Mouse (Mus musculus): ENCODE measurements around the gene Fscn2.
A peak's percentile ranks its signal among the peaks of the same experiment; 100 is the strongest.
"Not testable (repeated sequence)": the region's sequence is repeated elsewhere in the genome, so short reads cannot be mapped to it uniquely, and the experiment has no call there.

The Fscn2 gene

GRCm38 (mm10) chr11:120346383-120347034 is 14.8 kb upstream of the Fscn2 start:
- not testable (repeated sequence) for DNase-seq (ENCODE audit: low read depth)

GRCm38 (mm10) chr11:120347301-120347700 is 14.0 kb upstream of the Fscn2 start:
- peak; percentile 66 for DNase-seq (ENCODE audit: low read depth)

DNA sequence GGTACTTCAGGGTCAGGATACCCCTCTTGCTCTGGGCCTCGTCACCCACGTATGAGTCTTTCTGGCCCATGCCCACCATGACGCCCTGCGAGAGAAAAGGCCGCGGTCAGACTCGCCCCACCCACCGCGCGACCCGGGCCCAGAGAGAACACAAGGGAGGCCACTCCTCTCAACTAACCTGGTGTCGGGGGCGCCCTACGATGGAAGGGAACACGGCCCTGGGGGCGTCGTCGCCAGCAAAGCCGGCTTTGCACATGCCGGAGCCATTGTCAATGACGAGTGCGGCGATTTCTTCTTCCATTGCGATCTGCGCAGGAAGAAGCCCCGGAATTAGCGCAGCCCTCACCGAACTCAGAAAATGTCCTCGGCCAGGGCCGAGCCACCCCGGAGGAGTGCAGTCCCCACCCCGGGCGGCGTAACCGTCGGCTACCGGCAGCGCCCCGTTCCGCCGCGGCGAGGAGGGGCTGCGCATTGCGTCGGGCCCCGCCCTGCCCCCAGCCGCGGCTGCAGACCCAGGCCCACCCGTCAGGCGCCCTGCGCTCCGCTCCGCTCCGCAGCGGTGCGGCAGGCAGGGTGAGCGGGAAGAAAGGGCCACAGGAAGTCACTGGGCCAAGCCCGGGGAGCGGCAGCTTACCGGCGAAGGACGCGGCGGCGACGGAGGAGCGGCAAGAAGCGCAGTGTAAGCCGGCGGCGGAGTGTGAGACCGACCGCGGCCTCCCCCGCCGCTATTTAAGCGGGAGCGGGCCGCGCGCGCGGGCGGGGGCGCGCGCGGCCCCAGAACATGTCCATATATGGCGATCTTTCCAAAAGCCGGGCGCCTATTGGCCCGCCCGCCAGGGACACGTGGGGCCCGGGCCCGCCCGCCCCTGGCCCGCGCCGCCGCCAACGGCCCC is 13.3 kb upstream of the Fscn2 start, which contains the start of gene Actg1:
Gene Actg1, minus strand, starts transcription at position 752 of the 893 bp plus-strand sequence.
- DNase-seq (ENCODE audit: low read depth), result peak; percentile 87

GRCm38 (mm10) chr11:120348684-120349370 is 12.5 kb upstream of the Fscn2 start:
- no peak for DNase-seq (ENCODE audit: low read depth)

GRCm38 (mm10) chr11:120349371-120349985 is 11.9 kb upstream of the Fscn2 start:
- no peak for DNase-seq (ENCODE audit: low read depth)

GRCm38 (mm10) chr11:120349986-120350702 is 11.2 kb upstream of the Fscn2 start:
- DNase-seq (ENCODE audit: low read depth), result peak; percentile 83

DNA sequence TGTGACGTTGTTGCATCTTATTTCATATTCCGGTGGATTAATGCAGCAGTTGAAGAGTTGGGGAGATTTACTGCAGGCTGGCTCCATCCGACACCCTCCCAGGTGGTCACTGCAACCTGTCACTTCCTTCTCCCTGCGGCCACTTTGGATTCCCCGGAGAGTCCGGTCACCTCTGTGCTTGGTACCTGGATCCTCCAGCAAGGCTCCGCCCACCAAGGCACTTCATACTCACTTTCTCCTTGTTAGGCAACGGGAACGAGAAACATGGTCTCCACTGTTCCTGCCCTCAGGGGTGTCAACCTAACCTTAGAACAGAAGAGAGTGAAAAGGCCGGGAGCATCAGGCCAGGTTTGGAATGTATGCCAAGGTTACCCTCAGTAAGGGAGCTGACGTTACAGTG is 10.6 kb upstream of the Fscn2 start:
- no peak for DNase-seq (ENCODE audit: low read depth)

GRCm38 (mm10) chr11:120351250-120352092 is 9.9 kb upstream of the Fscn2 start:
- DNase-seq (ENCODE audit: low read depth), result no peak

- not testable (repeated sequence) for DNase-seq (ENCODE audit: low read depth)
Observed at GRCm38 (mm10) chr11:120352093-120352350, 9.3 kb upstream of the Fscn2 start.

- peak; percentile 57 for DNase-seq (ENCODE audit: low read depth)
Observed at GRCm38 (mm10) chr11:120352571-120353290, 8.6 kb upstream of the Fscn2 start.

DNA sequence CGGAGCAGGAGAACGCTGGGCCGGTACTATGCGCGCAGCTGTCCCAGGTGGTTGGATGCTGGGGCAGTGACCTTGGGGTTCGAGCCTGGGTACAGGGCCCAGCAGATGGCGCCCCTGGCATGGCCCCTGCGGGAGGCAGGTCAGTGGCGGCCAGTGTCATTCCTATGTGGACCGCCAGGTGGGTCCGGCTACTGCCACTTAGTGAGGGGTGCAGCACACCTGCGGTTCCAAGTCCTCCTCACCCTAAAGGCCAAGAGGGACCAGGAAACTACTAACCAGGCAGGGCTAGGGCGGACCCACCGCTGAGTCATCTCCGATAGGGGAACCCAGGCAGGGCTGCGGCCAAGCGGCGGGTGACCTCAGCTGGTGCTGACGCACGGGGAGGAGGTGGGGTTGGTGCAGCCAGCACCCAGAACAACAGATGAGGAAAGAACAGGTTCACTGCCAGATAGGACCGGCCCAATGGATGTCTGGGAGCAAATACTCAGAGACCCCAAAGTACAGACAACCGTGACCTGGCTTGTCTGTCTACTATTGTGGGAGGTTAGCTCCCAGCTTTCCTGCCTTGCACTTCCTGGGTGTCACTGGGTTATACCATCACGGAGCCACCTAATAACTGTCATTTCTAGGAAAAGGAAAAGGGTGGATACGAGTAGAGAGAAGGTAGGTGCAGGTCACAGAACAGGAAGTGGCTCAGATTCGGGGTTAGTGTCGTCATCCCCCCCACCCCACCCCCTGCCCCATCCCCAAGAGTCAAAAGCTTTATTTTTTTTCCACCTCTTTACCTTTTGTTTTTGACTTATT is 7.6 kb upstream of the Fscn2 start:
- peak; percentile 85 for DNase-seq (ENCODE audit: low read depth)

DNA sequence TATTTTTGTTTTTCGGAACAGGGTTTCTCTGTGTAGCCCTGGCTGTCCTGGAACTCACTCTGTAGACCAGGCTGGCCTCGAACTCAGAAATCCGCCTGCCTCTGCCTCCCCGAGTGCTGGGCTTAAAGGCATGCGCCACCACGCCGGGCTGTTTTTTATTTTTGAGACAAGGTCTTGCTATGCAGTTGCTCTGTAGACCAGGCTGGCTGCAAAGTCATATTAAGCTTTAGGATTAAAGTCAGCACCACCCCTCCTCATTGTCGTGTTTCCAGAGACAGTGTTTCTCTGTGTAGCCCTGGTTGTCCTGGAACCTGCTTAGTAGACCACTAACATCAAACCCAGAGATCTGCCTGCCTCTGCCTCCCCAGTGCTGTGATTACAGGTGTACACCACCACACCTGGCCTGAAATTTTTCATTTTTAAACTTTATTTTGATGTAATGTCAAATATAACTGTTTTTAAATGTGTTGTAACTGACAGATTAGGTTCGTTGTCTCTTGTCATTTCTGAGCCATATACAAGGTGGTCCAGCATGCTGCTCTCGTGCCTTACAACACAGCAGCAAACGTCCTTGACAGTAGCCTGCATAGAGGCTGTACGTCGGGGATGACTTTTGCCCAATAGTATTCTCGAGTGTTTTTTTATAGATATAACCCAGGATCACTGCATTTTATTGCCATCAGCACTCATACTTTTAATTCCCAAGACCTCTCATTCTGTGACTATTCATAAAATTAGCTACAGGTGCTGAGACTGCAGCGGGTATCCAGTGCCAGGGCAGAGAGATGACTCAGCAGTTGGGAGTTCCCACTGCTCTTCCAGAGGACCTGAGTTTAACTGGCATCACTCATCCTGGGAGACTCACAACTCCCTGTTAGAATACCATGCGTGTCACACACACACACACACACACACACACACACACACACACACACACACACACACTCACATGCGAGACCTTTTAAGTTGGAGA is 6.7 kb upstream of the Fscn2 start:
- DNase-seq (ENCODE audit: low read depth), result peak; percentile 55

DNA sequence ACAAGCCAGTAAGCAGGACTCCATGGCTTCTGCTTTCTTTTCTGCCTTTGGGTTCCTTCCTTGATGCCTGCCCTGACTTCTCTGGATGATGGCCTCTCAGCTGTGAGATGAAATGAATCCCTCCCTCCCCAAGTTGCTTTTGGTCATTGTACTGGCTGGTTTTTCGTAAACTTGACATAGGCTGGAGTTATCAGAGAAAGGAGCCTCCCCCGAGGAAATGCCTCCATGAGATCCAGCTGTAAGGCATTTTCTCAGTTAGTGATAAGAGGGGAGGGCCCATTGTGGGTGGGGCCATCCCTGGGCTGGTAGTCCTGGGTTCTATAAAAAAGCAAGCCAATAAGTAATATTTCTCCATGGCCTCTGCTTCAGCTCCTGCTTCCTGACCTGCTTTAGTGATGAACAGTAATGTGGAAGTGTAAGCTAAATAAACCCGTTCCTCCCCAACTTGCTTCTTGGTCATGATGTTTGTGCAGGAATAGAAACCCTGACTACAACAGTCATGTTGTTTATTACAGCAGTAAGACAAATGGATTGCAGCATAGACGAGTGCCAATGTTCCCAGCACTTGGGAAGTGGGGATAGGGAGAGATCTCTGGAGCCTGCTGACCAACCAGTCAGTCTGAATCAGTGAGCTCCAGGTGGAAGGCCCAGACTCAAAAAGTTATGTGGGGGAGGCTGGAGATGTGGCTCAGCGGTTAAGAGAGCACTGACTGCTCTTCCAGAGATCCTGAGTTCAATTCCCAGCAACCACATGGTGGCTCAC is 5.9 kb upstream of the Fscn2 start:
- DNase-seq (ENCODE audit: low read depth), result no peak

DNA sequence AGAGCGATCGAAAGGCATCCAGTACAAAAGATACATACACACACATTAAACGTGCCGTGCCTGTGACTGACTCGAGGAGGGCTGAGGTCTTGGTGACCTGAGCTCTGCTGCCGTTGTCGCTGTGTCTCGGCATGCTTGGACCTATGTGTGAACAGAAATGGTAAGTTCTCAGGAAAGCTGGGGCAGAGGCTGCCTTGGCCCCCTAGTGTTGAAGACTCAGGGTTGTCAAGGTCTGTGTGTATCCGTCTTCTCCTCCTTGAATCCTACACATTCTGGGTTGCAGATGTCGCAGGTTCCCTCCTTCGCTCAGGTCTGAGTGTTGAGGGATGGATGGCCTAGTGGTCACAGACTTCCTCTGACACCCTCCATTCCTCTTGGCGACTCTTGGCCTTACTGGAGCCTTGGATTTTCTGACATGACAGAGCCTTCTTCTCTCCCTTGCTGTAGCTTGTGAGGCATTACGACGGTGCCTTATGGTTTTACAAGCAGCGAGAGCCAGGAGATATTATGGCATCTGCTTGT is 5.0 kb upstream of the Fscn2 start:
- no peak for DNase-seq (ENCODE audit: low read depth)

GRCm38 (mm10) chr11:120356900-120357299 is 4.4 kb upstream of the Fscn2 start:
- no peak for DNase-seq (ENCODE audit: low read depth)

GRCm38 (mm10) chr11:120357791-120358401 is 3.4 kb upstream of the Fscn2 start:
- no peak for DNase-seq (ENCODE audit: low read depth)

- DNase-seq (ENCODE audit: low read depth), result no peak
Observed at GRCm38 (mm10) chr11:120359391-120359790, 1.9 kb upstream of the Fscn2 start.

Measured in naive thymus-derived CD4-positive, alpha-beta T cell, adult 2 months (primary cell).